Comparison of ENCODE assay signal across 11 mouse cellular contexts in the genomic region with DNA sequence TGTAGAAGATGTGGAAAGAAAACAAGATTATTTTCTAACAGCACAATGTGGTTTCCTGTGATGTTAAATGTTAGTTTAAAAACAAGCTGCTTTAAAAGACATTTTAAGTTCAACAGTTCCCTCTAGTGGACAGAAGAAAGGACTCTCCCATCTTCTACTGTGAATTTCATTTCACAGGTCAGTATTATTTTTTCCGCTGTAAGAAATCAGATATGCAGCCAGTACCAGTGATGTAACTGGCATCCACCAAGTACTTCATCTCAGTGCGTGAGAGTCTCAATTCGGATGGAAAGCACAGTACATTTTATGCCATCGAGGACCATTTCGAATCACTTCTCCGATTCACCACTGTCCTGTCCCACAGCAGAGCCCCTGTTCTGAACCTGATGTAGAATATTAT. TPM values are rescaled to one million over a fixed set of nuclear protein-coding genes. Genes with fewer than 3 reads are reported as not detected.
DNase-seq lines count a peak whose midpoint lies in the region; ATAC-seq lines count a peak whose summit lies in the region.
"Had no signal": no experiment of that assay in that cellular context is flagged by ENCODE, and none has a peak within 500 bp of the region (broad histone marks: within the 10 kb centered on the region; RNA-seq: fewer than 3 reads in every experiment).

No protein-coding gene starts in this region.

- WGBS in forebrain, embryonic 12.5 days = 75% methylated on average over 6 of the region's 6 CpGs
- 71% methylated on average over 6 of the region's 6 CpGs for WGBS in forebrain, embryonic 10.5 days
- 70% methylated on average over 6 of the region's 6 CpGs for WGBS in midbrain, embryonic 11.5 days
- WGBS in midbrain, embryonic 10.5 days = 76% methylated on average over 6 of the region's 6 CpGs
- WGBS in hindbrain, embryonic 14.5 days = 74% methylated on average over 6 of the region's 6 CpGs

- no peak overlapping the region for H3K27ac ChIP-seq in forebrain, embryonic 12.5 days
- no peak overlapping the region for H3K27ac ChIP-seq in forebrain, embryonic 10.5 days
- H3K27ac ChIP-seq in midbrain, embryonic 11.5 days (ENCODE audit: low read depth, low read length) = no peak overlapping the region
- no peak overlapping the region for H3K27ac ChIP-seq in midbrain, embryonic 10.5 days (replicated peaks)
- H3K27ac ChIP-seq in hindbrain, embryonic 14.5 days = no peak overlapping the region

- no peak overlapping the region for H3K9ac ChIP-seq in forebrain, embryonic 12.5 days
- no peak overlapping the region for H3K9ac ChIP-seq in midbrain, embryonic 11.5 days (ENCODE audit: low read length)
- H3K9ac ChIP-seq in hindbrain, embryonic 14.5 days = no peak overlapping the region

- no peak overlapping the region for H3K4me3 ChIP-seq in forebrain, embryonic 12.5 days (replicated peaks)
- H3K4me3 ChIP-seq in forebrain, embryonic 10.5 days = no peak overlapping the region
- H3K4me3 ChIP-seq in midbrain, embryonic 11.5 days (ENCODE audit: low read depth, low read length) = no peak overlapping the region
- H3K4me3 ChIP-seq in midbrain, embryonic 10.5 days = no peak overlapping the region
- H3K4me3 ChIP-seq in hindbrain, embryonic 14.5 days (replicated peaks; ENCODE audit: low read length) = no peak overlapping the region
- H3K4me3 ChIP-seq: erythroblast, embryonic 14.5 days; megakaryocyte, embryonic 14.5 days had no signal

- H3K27me3 ChIP-seq in forebrain, embryonic 12.5 days = no peaks in the 10 kb centered on the region
- no peaks in the 10 kb centered on the region for H3K27me3 ChIP-seq in forebrain, embryonic 10.5 days (ENCODE audit: poor library complexity, severe bottlenecking)
- no peaks in the 10 kb centered on the region for H3K27me3 ChIP-seq in midbrain, embryonic 11.5 days (ENCODE audit: control insufficient read depth, insufficient read depth, low read length)
- H3K27me3 ChIP-seq in midbrain, embryonic 10.5 days (ENCODE audit: low read depth, poor library complexity, severe bottlenecking) = no peaks in the 10 kb centered on the region
- H3K27me3 ChIP-seq in hindbrain, embryonic 14.5 days (ENCODE audit: control insufficient read depth, insufficient read depth, low read length) = no peaks in the 10 kb centered on the region
- H3K27me3 ChIP-seq in splenic B cell, adult 2 months (ENCODE audit: control insufficient read depth, insufficient read depth, low read length, poor library complexity, severe bottlenecking) = no peaks in the 10 kb centered on the region
- H3K27me3 ChIP-seq: megakaryocyte, embryonic 14.5 days had no signal

- H3K4me1 ChIP-seq in forebrain, embryonic 12.5 days = no peaks in the 10 kb centered on the region
- peaks cover 15% of the 10 kb centered on the region for H3K4me1 ChIP-seq in forebrain, embryonic 10.5 days
- no peaks in the 10 kb centered on the region for H3K4me1 ChIP-seq in midbrain, embryonic 11.5 days (ENCODE audit: control insufficient read depth, insufficient read depth, low read length)
- H3K4me1 ChIP-seq in midbrain, embryonic 10.5 days = peaks cover 12% of the 10 kb centered on the region
- no peaks in the 10 kb centered on the region for H3K4me1 ChIP-seq in hindbrain, embryonic 14.5 days (replicated peaks; ENCODE audit: control insufficient read depth, insufficient read depth, low read length)

- peak; percentile 30; the same call in 1 of the 2 replicates for ATAC-seq in forebrain, embryonic 12.5 days (ENCODE audit: low FRiP score)
- peak; percentile 48; the same call in 1 of the 2 replicates for ATAC-seq in midbrain, embryonic 11.5 days (ENCODE audit: low FRiP score)
- peak; percentile 11; the same call in 1 of the 2 replicates for ATAC-seq in hindbrain, embryonic 14.5 days (ENCODE audit: low FRiP score)

- H3K36me3 ChIP-seq in forebrain, embryonic 12.5 days (replicated peaks) = no peaks in the 10 kb centered on the region
- 0 out of 2 replicates have a peak, but pooled peaks cover 5% of the 10 kb centered on the region for H3K36me3 ChIP-seq in forebrain, embryonic 10.5 days (replicated peaks)
- no peaks in the 10 kb centered on the region for H3K36me3 ChIP-seq in midbrain, embryonic 11.5 days (ENCODE audit: control insufficient read depth, insufficient read depth, low read length)
- H3K36me3 ChIP-seq in midbrain, embryonic 10.5 days = 0 out of 2 replicates have a peak, but pooled peaks cover 3% of the 10 kb centered on the region
- no peaks in the 10 kb centered on the region for H3K36me3 ChIP-seq in hindbrain, embryonic 14.5 days (replicated peaks; ENCODE audit: control insufficient read depth, insufficient read depth)
- H3K36me3 ChIP-seq in splenic B cell, adult 2 months (ENCODE audit: control insufficient read depth, insufficient read depth, low read length, poor library complexity, severe bottlenecking) = 0 out of 2 replicates have a peak, but pooled peaks cover 1% of the 10 kb centered on the region
- H3K36me3 ChIP-seq: G1E had no signal

- H3K4me2 ChIP-seq in forebrain, embryonic 12.5 days = no peak overlapping the region
- no peak overlapping the region for H3K4me2 ChIP-seq in midbrain, embryonic 11.5 days
- no peak overlapping the region for H3K4me2 ChIP-seq in hindbrain, embryonic 14.5 days (replicated peaks)

- no peaks in the 10 kb centered on the region for H3K9me3 ChIP-seq in forebrain, embryonic 12.5 days
- H3K9me3 ChIP-seq in forebrain, embryonic 10.5 days = peaks cover 3% of the 10 kb centered on the region; the same call in 1 of the 2 replicates
- H3K9me3 ChIP-seq in midbrain, embryonic 11.5 days (ENCODE audit: control insufficient read depth, low read length) = no peaks in the 10 kb centered on the region; the same call in 1 of the 2 replicates
- 0 out of 2 replicates have a peak, but pooled peaks cover 4% of the 10 kb centered on the region for H3K9me3 ChIP-seq in midbrain, embryonic 10.5 days (replicated peaks)
- H3K9me3 ChIP-seq in hindbrain, embryonic 14.5 days (ENCODE audit: control insufficient read depth, low read length) = peaks cover 5% of the 10 kb centered on the region; the same call in 1 of the 2 replicates
- H3K9me3 ChIP-seq: G1E had no signal

- DNase-seq in forebrain, embryonic 10.5 days (ENCODE audit: extremely low spot score, low spot score) = no peak
- DNase-seq in midbrain, embryonic 11.5 days (ENCODE audit: low spot score, missing footprints) = no peak
- DNase-seq in midbrain, embryonic 10.5 days (ENCODE audit: low spot score) = no peak
- peak; percentile 87 for DNase-seq in hindbrain, embryonic 14.5 days (ENCODE audit: low spot score)
- peak; percentile 53 for DNase-seq in splenic B cell, adult 2 months (ENCODE audit: low read depth, low spot score)
- no peak for DNase-seq in natural killer cell, adult 2 months (ENCODE audit: low spot score in 2 of 2)
- DNase-seq in cerebellum, adult 18-20 months = no peak

RNA-seq across cellular contexts. Expression of a gene that starts 45.2 kb away (rescaled TPM):
- polyA plus RNA-seq in forebrain, embryonic 12.5 days (2016; fragmentation: Nextera tagmentation; extraction: Ambion mirVana) = 6.0 and 8.3 TPM in 2 replicates
- polyA plus RNA-seq in forebrain, embryonic 10.5 days (2016; fragmentation: Nextera tagmentation; extraction: Ambion mirVana) = 6.1 and 7.3 TPM in 2 replicates
- polyA plus RNA-seq in midbrain, embryonic 11.5 days (2014; fragmentation: Nextera tagmentation; extraction: Ambion mirVana) = 4.1 and 5.0 TPM in 2 replicates
- 4.3 and 5.1 TPM in 2 replicates for polyA plus RNA-seq in midbrain, embryonic 10.5 days (2016; fragmentation: Nextera tagmentation; extraction: Ambion mirVana)
- polyA plus RNA-seq in hindbrain, embryonic 14.5 days (2014; fragmentation: Nextera tagmentation; extraction: Ambion mirVana) = 3.0 and 3.5 TPM in 2 replicates
- polyA plus RNA-seq: erythroblast, embryonic 14.5 days had no signal

Comparison
In these comparisons a context has a peak if more than half of its experiments do, and no peak if none do; other contexts are left out.
1. DNase-seq: peak in hindbrain, embryonic 14.5 days (single experiment) and splenic B cell, adult 2 months (single experiment); none in forebrain, embryonic 10.5 days (single experiment), midbrain, embryonic 11.5 days (single experiment), midbrain, embryonic 10.5 days (single experiment), natural killer cell, adult 2 months (0 of 2) and cerebellum, adult 18-20 months (0 of 2).
2. Peak in every context shown above with its lines, with median percentiles within 50 percentile points of each other: ATAC-seq.